Comparison of ENCODE assay signal across 27 mouse cellular contexts in the genomic region with DNA sequence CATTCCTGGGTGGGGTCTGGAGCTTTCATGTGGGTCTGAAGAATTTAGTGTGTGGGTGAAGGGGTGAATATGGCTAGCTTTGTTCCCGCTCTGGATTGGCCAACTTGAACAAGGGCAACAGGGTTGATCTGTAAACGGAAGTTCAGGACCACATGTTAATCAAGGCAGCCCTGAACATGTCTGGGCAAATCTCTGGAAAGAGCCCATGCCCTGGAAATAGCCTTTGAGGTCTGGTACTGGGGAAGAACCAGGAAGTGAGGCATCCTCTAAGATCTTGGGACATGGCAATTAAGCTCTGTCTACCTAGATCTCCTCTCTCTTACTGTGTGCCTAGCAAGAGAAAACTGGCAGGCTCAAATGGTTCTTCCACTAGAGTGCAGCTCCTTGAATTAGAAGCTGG. TPM values are rescaled to one million over a fixed set of nuclear protein-coding genes. Genes with fewer than 3 reads are reported as not detected.
DNase-seq lines count a peak whose midpoint lies in the region; TF ChIP-seq lines count a peak whose summit lies in the region.
"Had no signal": no experiment of that assay in that cellular context is flagged by ENCODE, and none has a peak within 500 bp of the region (broad histone marks: within the 10 kb centered on the region; RNA-seq: fewer than 3 reads in every experiment).

No protein-coding gene starts in this region.

- H3K4me2 ChIP-seq in CH12.LX (ENCODE audit: insufficient read depth, low read depth, poor library complexity, severe bottlenecking): peak overlapping the region; percentile 27; the same call in 1 of the 2 replicates
- H3K4me2 ChIP-seq: embryonic facial prominence, embryonic 13.5 days; embryonic facial prominence, embryonic 15.5 days; forebrain, embryonic 12.5 days had no signal

- peaks cover 32% of the 10 kb centered on the region for H3K79me2 ChIP-seq in CH12.LX (replicated peaks; ENCODE audit: control insufficient read depth, extremely low read depth, insufficient read depth, poor library complexity, severe bottlenecking)

- peaks cover 0 to 3% of the 10 kb centered on the region in 2 experiments for H3K36me3 ChIP-seq in CH12.LX (replicated peaks in 1 of 2; ENCODE audit: control insufficient read depth in 1 of 2, insufficient read depth in 1 of 2, low read length in 1 of 2)
- no peaks in the 10 kb centered on the region for H3K36me3 ChIP-seq in limb, embryonic 10.5 days
- H3K36me3 ChIP-seq: embryonic facial prominence, embryonic 13.5 days; embryonic facial prominence, embryonic 15.5 days; forebrain, embryonic 10.5 days; forebrain, embryonic 12.5 days had no signal

- H3K27me3 ChIP-seq in CH12.LX (replicated peaks): no peaks in the 10 kb centered on the region
- H3K27me3 ChIP-seq in limb, embryonic 10.5 days (ENCODE audit: low read depth, poor library complexity, severe bottlenecking): no peaks in the 10 kb centered on the region
- H3K27me3 ChIP-seq: embryonic facial prominence, embryonic 13.5 days; embryonic facial prominence, embryonic 15.5 days; forebrain, embryonic 12.5 days had no signal

- no peaks in the 10 kb centered on the region for H3K9me3 ChIP-seq in CH12.LX (replicated peaks; ENCODE audit: low read length)
- H3K9me3 ChIP-seq in limb, embryonic 10.5 days (replicated peaks): no peaks in the 10 kb centered on the region
- H3K9me3 ChIP-seq: embryonic facial prominence, embryonic 13.5 days; embryonic facial prominence, embryonic 15.5 days; forebrain, embryonic 10.5 days; forebrain, embryonic 12.5 days had no signal

- dilution Hi-C loops in CH12.LX (cut with MboI; ENCODE audit: extremely low pct_ligation_motif_present, extremely low pct_unique_long_range_greater_than_20kb, low sequenced_read_pairs): no loop called here

- WGBS in limb, embryonic 10.5 days: 77% methylated on average over 2 of the region's 2 CpGs

- in situ Hi-C loops in CH12.LX (cut with MboI; ENCODE audit: low pct_ligation_motif_present, low pct_unique_long_range_greater_than_20kb, low sequenced_read_pairs): no loop called here

- H3K4me3 ChIP-seq in CH12.LX (replicated peaks in 1 of 3; ENCODE audit: low read depth in 2 of 3, low read length in 2 of 3, poor library complexity in 1 of 3): no peak overlapping the region
- H3K4me3 ChIP-seq in limb, embryonic 10.5 days: no peak overlapping the region
- H3K4me3 ChIP-seq: embryonic facial prominence, embryonic 13.5 days; embryonic facial prominence, embryonic 15.5 days; erythroblast, embryonic 14.5 days; forebrain, embryonic 10.5 days; forebrain, embryonic 12.5 days had no signal

- peak; percentile 51 for DNase-seq in 3T3-L1 (ENCODE audit: low read depth, low spot score)
- peak; percentile 87 for DNase-seq in CH12.LX (ENCODE audit: extremely low read depth)
- DNase-seq in ES-CJ7 (ENCODE audit: low read depth, low spot score): peak; percentile 70
- peak; percentile 80 for DNase-seq in ZHBTc4 (ENCODE audit: low read depth, low spot score)
- DNase-seq in limb, embryonic 10.5 days (ENCODE audit: low spot score): no peak
- no peak for DNase-seq in cerebellum, postnatal 4 days (ENCODE audit: low spot score in 2 of 2)
- DNase-seq in adrenal gland, postnatal 25 days: no peak
- DNase-seq: adrenal gland, adult 8-10 months; adrenal gland, postnatal 14 days; B cell, adult 2 months; cerebellum, adult 11 months; cerebellum, adult 18-20 months; cerebellum, adult 8-10 months; cerebellum, adult 9-11 months; cerebellum, postnatal 14 days; embryo, embryonic 11 days had no signal

- peak; percentile 52 for TF ChIP-seq POLR2A in CH12.LX (IDR thresholded peaks at IDR 0.05; ENCODE audit: low read depth, low read length)

- TF ChIP-seq CTCF in CH12.LX (conservative IDR thresholded peaks at IDR 0.05 in 1 of 2, IDR thresholded peaks at IDR 0.05 in 1 of 2; ENCODE audit: low read depth in 2 of 2, low read length in 2 of 2): no peak

- peaks cover 33 to 79% of the 10 kb centered on the region in 2 experiments for H3K4me1 ChIP-seq in CH12.LX (ENCODE audit: control insufficient read depth in 1 of 2, insufficient read depth in 2 of 2)
- H3K4me1 ChIP-seq in limb, embryonic 10.5 days: peaks cover 8% of the 10 kb centered on the region
- H3K4me1 ChIP-seq: embryonic facial prominence, embryonic 13.5 days had no signal

- H3K27ac ChIP-seq in CH12.LX (ENCODE audit: insufficient read depth, low read depth): peak overlapping the region; percentile 96
- H3K27ac ChIP-seq in limb, embryonic 10.5 days: no peak overlapping the region
- H3K27ac ChIP-seq: embryonic facial prominence, embryonic 13.5 days; embryonic facial prominence, embryonic 15.5 days; forebrain, embryonic 10.5 days; forebrain, embryonic 12.5 days had no signal

- peak; percentile 84 for TF ChIP-seq EP300 in CH12.LX (IDR thresholded peaks at IDR 0.05; ENCODE audit: low read length)

- no peak; the same call in none of the 2 replicates for TF ChIP-seq RAD21 in CH12.LX (IDR thresholded peaks at IDR 0.05; ENCODE audit: low read depth, low read length)

- H3K9ac ChIP-seq in CH12.LX (ENCODE audit: insufficient read depth, low read depth): peak overlapping the region; percentile 81
- H3K9ac ChIP-seq: embryonic facial prominence, embryonic 13.5 days; embryonic facial prominence, embryonic 15.5 days; forebrain, embryonic 12.5 days had no signal

TF ChIP-seq in CH12.LX, 34 proteins besides CTCF, POLR2A, EP300 and RAD21 (continues in another document):
- TF ChIP-seq GABPA (IDR thresholded peaks at IDR 0.05; ENCODE audit: insufficient replicate concordance, low read depth, low read length) (no peak), JUN (IDR thresholded peaks at IDR 0.05; ENCODE audit: insufficient read depth, low read depth, low read length) (peak; percentile 14; the same call in 1 of the 2 replicates), ZC3H11A (IDR thresholded peaks at IDR 0.05; ENCODE audit: low read depth, low read length) (no peak), MEF2A (IDR thresholded peaks at IDR 0.05; ENCODE audit: borderline replicate concordance, low read depth, low read length) (peak; percentile 97), NRF1 (IDR thresholded peaks at IDR 0.05; ENCODE audit: low read depth, low read length) (0 out of 2 replicates have a peak, but pooled peaks have one; percentile 11), USF1 (IDR thresholded peaks at IDR 0.05; ENCODE audit: low read depth, low read length) (no peak), MYC (IDR thresholded peaks at IDR 0.05; ENCODE audit: low read depth, low read length) (peak; percentile 98), MAFK (IDR thresholded peaks at IDR 0.05; ENCODE audit: insufficient replicate concordance, low read length) (no peak), CHD1 (IDR thresholded peaks at IDR 0.05; ENCODE audit: low read depth, low read length) (peak; percentile 98), MAZ (IDR thresholded peaks at IDR 0.05; ENCODE audit: low read depth, low read length) (peak; percentile 83), ETS1 (conservative IDR thresholded peaks at IDR 0.05; ENCODE audit: low read depth, low read length) (peak; percentile 86), E2F4 (IDR thresholded peaks at IDR 0.05; ENCODE audit: insufficient replicate concordance, low read depth, low read length) (0 out of 2 replicates have a peak, but pooled peaks have one; percentile 61), ZNF384 (IDR thresholded peaks at IDR 0.05; ENCODE audit: low read depth, low read length) (peak; percentile 34), HCFC1 (IDR thresholded peaks at IDR 0.05; ENCODE audit: low read depth, low read length) (peak; percentile 30), JUND (conservative IDR thresholded peaks at IDR 0.05; ENCODE audit: low read depth, low read length) (peak; percentile 44; the same call in 1 of the 2 replicates), KAT2A (IDR thresholded peaks at IDR 0.05; ENCODE audit: insufficient replicate concordance, low read length) (peak; percentile 67; the same call in 1 of the 2 replicates), CHD2 (IDR thresholded peaks at IDR 0.05; ENCODE audit: low read length) (peak; percentile 73), SMC3 (IDR thresholded peaks at IDR 0.05; ENCODE audit: low read depth, low read length) (peak; percentile 15; the same call in 1 of the 2 replicates), TCF12 (IDR thresholded peaks at IDR 0.05; ENCODE audit: low read depth, low read length) (peak; percentile 90), SIN3A (IDR thresholded peaks at IDR 0.05; ENCODE audit: low read length) (peak; percentile 77; the same call in 1 of the 2 replicates), POLR2AphosphoS2 (IDR thresholded peaks at IDR 0.05; ENCODE audit: low read depth, low read length) (no peak), TBP (conservative IDR thresholded peaks at IDR 0.05; ENCODE audit: low read depth, low read length) (0 out of 2 replicates have a peak, but pooled peaks have one; percentile 43), IRF4 (IDR thresholded peaks at IDR 0.05; ENCODE audit: low read depth, low read length) (peak; percentile 83), ELF1 (IDR thresholded peaks at IDR 0.05; ENCODE audit: low read depth, low read length) (peak; percentile 89), MAX (IDR thresholded peaks at IDR 0.05; ENCODE audit: low read length) (peak; percentile 93)

RNA-seq across cellular contexts. Expression of a gene that starts 16.7 kb away (rescaled TPM):
- total RNA-seq in CH12.LX (2012; rRNA removed) (252 and 321 TPM in 2 replicates), CH12.LX (2014; rRNA removed) (106 and 123 TPM in 2 replicates)
- polyA plus RNA-seq in CH12.LX (2012; ENCODE audit: insufficient read length, low read depth): 129 and 137 TPM in 2 replicates
- polyA plus RNA-seq in limb, embryonic 10.5 days (2016; fragmentation: Nextera tagmentation; extraction: Ambion mirVana): 7.4 and 7.8 TPM in 2 replicates
- total RNA-seq in adrenal gland, postnatal 25 days (2021): 0.39 and 0.71 TPM in 2 replicates

RNA-seq across cellular contexts. Expression of a gene that starts 27.7 kb away (rescaled TPM):
- 483 and 965 TPM in 2 replicates for total RNA-seq in CH12.LX (2012; rRNA removed)
- 261 and 321 TPM in 2 replicates for total RNA-seq in CH12.LX (2014; rRNA removed)
- polyA plus RNA-seq in CH12.LX (2012; ENCODE audit: insufficient read length, low read depth): 121 and 137 TPM in 2 replicates
- not detected in 2 replicates for polyA plus RNA-seq in limb, embryonic 10.5 days (2016; fragmentation: Nextera tagmentation; extraction: Ambion mirVana)
- total RNA-seq in adrenal gland, postnatal 25 days (2021): not detected in 2 replicates
- total RNA-seq: adrenal gland, adult 18-20 months; adrenal gland, adult 8-10 months; adrenal gland, postnatal 14 days; adrenal gland, postnatal 4 days; common myeloid progenitor, adult 5-6 weeks; MEL had no signal
- polyA plus RNA-seq: embryonic facial prominence, embryonic 11.5 days; embryonic facial prominence, embryonic 13.5 days; embryonic facial prominence, embryonic 15.5 days; erythroblast, embryonic 14.5 days; forebrain, embryonic 10.5 days; forebrain, embryonic 12.5 days; forebrain, embryonic 16.5 days had no signal

RNA-seq across cellular contexts. Expression of a gene that starts 34.3 kb away (rescaled TPM):
- total RNA-seq in CH12.LX (2012; rRNA removed) (0.42 and 0.89 TPM in 2 replicates), CH12.LX (2014; rRNA removed) (0.09 TPM in 1 of 2 replicates, not detected in the other)
- 2.0 and 2.1 TPM in 2 replicates for polyA plus RNA-seq in CH12.LX (2012; ENCODE audit: insufficient read length, low read depth)
- polyA plus RNA-seq in limb, embryonic 10.5 days (2016; fragmentation: Nextera tagmentation; extraction: Ambion mirVana): 3.3 and 5.4 TPM in 2 replicates
- 4.0 and 5.0 TPM in 2 replicates for total RNA-seq in adrenal gland, postnatal 25 days (2021)
- total RNA-seq: common myeloid progenitor, adult 5-6 weeks had no signal
- polyA plus RNA-seq: erythroblast, embryonic 14.5 days had no signal

RNA-seq across cellular contexts. Expression of a gene that starts 43.5 kb away (rescaled TPM):
- total RNA-seq in CH12.LX (2012; rRNA removed) (7.2 and 9.7 TPM in 2 replicates), CH12.LX (2014; rRNA removed) (6.8 and 7.1 TPM in 2 replicates)
- polyA plus RNA-seq in CH12.LX (2012; ENCODE audit: insufficient read length, low read depth): 33.9 and 36.9 TPM in 2 replicates
- 0.66 and 0.97 TPM in 2 replicates for polyA plus RNA-seq in limb, embryonic 10.5 days (2016; fragmentation: Nextera tagmentation; extraction: Ambion mirVana)
- total RNA-seq in adrenal gland, postnatal 25 days (2021): 1.6 TPM in 1 of 2 replicates, not detected in the other

Comparison
In these comparisons a context has a peak if more than half of its experiments do, and no peak if none do; other contexts are left out.
1. DNase-seq: peak in 3T3-L1 (single experiment), CH12.LX (single experiment), ES-CJ7 (single experiment) and ZHBTc4 (single experiment); none in limb, embryonic 10.5 days (single experiment), cerebellum, postnatal 4 days (0 of 2) and adrenal gland, postnatal 25 days (single experiment).
2. RNA of a gene that starts 16.7 kb away (total RNA-seq): 106 to 321 TPM in CH12.LX; 0.39 to 0.71 TPM in adrenal gland, postnatal 25 days; every median in the first group is over 10 times any median in the second.
3. RNA of a gene that starts 27.7 kb away (total RNA-seq): 261 to 965 TPM in CH12.LX; not detected in adrenal gland, postnatal 25 days; every median in the first group is over 100 times any median in the second.